Mouse (Mus musculus) ES-Bruce4 (cell line): ENCODE measurements at regions not wholly inside any gene's neighbourhood (a gene's known extent, or its start where the extent isn't known, plus 50 kb on each side); places are given as distances from the start of the nearest gene placed in this dataset.
A peak's percentile ranks its signal among the peaks of the same experiment; 100 is the strongest.

Experiments used
- H3K27ac ChIP-seq: 2 replicates; pipeline ENCODE4 v1.5.1; 2012; ENCODE audit warnings: low read length, inconsistent platforms; ENCODE audit not compliant: insufficient read depth
- H3K27me3 ChIP-seq: 2 replicates; pipeline ENCODE4 v1.6.1; 2012; ENCODE audit warnings: mild to moderate bottlenecking, low read length, inconsistent platforms; ENCODE audit not compliant: control insufficient read depth, poor library complexity, insufficient read depth, severe bottlenecking
- H3K36me3 ChIP-seq: 2 replicates; pipeline ENCODE4 v1.6.1; 2012; ENCODE audit warnings: inconsistent platforms, mild to moderate bottlenecking, low read length, moderate library complexity; ENCODE audit not compliant: control insufficient read depth, poor library complexity, insufficient read depth, severe bottlenecking
- H3K4me1 ChIP-seq: one replicate; pipeline ENCODE4 v1.8.1; 2011; ENCODE audit warnings: low read length; ENCODE audit not compliant: control insufficient read depth, insufficient read depth
- H3K4me3 ChIP-seq: 2 replicates; pipeline ENCODE4 v1.5.1; 2011; ENCODE audit warnings: low read depth, mild to moderate bottlenecking, low read length
- H3K9ac ChIP-seq: 2 replicates; pipeline ENCODE4 v1.6.1; 2012; ENCODE audit warnings: low read depth, mild to moderate bottlenecking, inconsistent platforms; ENCODE audit not compliant: poor library complexity, severe bottlenecking
- H3K9me3 ChIP-seq: replicated peaks from 2 replicates; pipeline ENCODE4 v1.6.1; 2012; ENCODE audit warnings: mild to moderate bottlenecking, low read length, inconsistent platforms; ENCODE audit not compliant: control insufficient read depth, poor library complexity, insufficient read depth, severe bottlenecking
- CTCF ChIP-seq: IDR thresholded peaks from one replicate; pipeline ENCODE4 v1.8.1; 2011; ENCODE audit warnings: low read depth, low read length
- EP300 ChIP-seq: IDR thresholded peaks from 2 replicates; pipeline ENCODE4 v1.6.1; 2011; ENCODE audit warnings: low read depth, low read length; ENCODE audit not compliant: insufficient read depth
- POLR2A ChIP-seq: IDR thresholded peaks from one replicate; pipeline ENCODE4 v1.8.1; 2011; ENCODE audit warnings: low read length; ENCODE audit not compliant: insufficient read depth

DNA sequence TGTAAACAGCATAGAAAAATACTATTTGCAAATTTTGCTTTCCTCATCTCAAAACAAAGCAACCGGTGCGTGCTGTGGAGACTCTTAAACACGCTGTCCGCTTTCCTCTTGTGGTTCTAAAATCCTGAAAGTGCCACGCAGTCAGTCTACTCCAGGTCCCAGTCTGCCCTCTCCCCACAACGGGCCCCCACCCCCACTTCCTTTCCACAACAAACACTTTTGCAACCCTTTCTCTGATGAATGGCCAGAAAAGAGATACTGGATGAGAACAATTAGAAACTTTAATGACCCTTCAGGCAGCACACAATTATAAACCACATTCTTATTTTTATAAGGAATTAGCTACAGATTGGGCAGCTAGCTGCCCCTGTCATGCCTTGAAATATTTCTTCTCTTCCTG, 111.1 kb upstream of the Ubash3b start:
- Histone ChIP-seq H3K9me3 (no peaks in the 10 kb centered on the region), H3K27ac (no peak overlapping the region), H3K4me3 (no peak overlapping the region), H3K36me3 (no peaks in the 10 kb centered on the region), H3K4me1 (no peaks in the 10 kb centered on the region), H3K9ac (no peak overlapping the region), H3K27me3 (no peaks in the 10 kb centered on the region)
- TF ChIP-seq CTCF (no peak), EP300 (no peak), POLR2A (no peak)

DNA sequence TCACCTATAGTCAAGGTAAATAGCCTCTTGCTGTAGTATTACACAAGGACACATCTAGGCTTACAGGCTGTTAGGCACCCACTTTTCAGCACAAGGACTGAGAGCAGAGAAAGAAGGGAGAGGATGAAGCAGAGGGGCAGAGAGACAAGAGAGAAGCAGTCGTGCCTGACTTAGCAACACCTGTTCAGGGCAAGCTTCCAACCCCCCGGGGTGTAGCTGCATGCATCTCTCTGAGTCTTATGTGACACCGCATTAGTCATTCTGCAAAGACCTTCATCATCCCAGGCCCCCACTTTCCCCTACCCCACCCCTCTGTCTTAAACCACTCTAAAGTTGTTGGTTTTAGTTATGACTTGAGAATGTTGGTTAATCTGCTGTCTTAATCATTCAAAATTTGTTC, 106.6 kb upstream of the Ubash3b start:
- no peaks in the 10 kb centered on the region for H3K4me1 ChIP-seq
- H3K36me3 ChIP-seq: no peaks in the 10 kb centered on the region
- no peak overlapping the region for H3K4me3 ChIP-seq
- no peak overlapping the region for H3K9ac ChIP-seq
- no peaks in the 10 kb centered on the region for H3K27me3 ChIP-seq
- no peaks in the 10 kb centered on the region for H3K9me3 ChIP-seq
- TF ChIP-seq CTCF: no peak
- no peak for TF ChIP-seq EP300
- TF ChIP-seq POLR2A: no peak
- no peak overlapping the region for H3K27ac ChIP-seq

DNA sequence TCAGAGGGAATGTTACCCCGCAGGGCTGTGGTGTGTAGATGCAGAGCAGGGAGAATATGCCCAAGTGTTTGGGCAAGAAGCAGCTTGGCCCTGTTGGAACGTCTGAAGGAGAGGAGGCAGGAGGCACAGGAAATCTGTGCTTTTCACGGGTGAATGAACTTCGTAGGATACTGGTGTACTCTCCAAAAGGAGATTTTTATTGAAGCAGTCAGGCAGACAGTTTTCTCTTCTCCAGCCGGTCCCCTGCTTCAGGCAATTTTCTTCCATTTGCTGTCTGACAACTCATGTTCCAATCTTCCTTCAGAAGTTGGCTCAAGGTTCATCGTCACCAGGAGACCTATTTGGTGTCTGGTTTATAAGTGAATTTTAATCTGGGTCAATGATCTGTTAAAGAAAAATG, 103.0 kb upstream of the Ubash3b start:
- no peaks in the 10 kb centered on the region for H3K9me3 ChIP-seq
- H3K36me3 ChIP-seq: no peaks in the 10 kb centered on the region
- TF ChIP-seq POLR2A: no peak
- no peak for TF ChIP-seq EP300
- TF ChIP-seq CTCF: no peak
- no peaks in the 10 kb centered on the region for H3K4me1 ChIP-seq
- H3K27me3 ChIP-seq: no peaks in the 10 kb centered on the region
- H3K9ac ChIP-seq: no peak overlapping the region
- no peak overlapping the region for H3K27ac ChIP-seq
- H3K4me3 ChIP-seq: no peak overlapping the region

DNA sequence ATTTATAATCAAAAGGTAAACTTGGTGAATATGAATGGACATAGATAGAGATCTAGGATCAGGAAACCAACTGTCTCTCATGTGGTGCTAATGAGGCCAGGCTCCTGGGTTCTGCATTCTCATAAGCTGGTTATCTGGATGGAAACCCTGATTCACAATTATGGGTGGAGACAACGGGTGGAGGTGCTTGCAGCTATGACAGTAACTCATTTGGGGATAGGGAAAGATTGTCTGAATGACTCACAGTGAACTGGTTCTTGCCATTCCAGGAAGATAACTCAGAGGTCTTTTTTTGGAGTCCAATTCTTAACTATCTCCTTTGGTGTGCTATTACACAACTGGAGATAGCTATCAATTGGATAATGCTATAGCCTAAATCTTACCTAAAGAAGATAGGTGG, 95.7 kb upstream of the Ubash3b start:
- H3K9me3 ChIP-seq: no peaks in the 10 kb centered on the region
- H3K36me3 ChIP-seq: no peaks in the 10 kb centered on the region
- no peak overlapping the region for H3K4me3 ChIP-seq
- no peak for TF ChIP-seq CTCF
- no peak for TF ChIP-seq EP300
- no peak for TF ChIP-seq POLR2A
- no peaks in the 10 kb centered on the region for H3K27me3 ChIP-seq
- no peaks in the 10 kb centered on the region for H3K4me1 ChIP-seq
- H3K27ac ChIP-seq: no peak overlapping the region
- H3K9ac ChIP-seq: no peak overlapping the region

DNA sequence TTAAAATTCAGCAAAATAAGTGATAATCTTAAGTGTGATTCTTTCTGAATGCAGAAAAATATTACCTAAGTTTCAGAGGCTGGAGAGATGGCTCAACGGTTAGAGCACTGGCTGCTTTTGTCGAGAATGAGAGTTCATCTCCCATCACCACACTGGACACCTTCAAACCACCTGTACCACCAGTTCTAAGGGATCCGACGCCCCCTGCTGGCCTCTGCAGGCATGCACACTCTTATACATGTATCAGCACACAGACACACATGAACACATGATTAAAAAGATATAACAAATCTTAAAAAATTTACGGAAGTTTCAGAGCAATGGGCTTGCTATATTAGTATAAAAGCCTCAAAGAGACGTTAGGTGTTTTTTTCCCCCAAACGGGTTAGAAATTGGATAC, 80.9 kb upstream of the Ubash3b start:
- TF ChIP-seq CTCF: peak; percentile 22
- TF ChIP-seq POLR2A: no peak

DNA sequence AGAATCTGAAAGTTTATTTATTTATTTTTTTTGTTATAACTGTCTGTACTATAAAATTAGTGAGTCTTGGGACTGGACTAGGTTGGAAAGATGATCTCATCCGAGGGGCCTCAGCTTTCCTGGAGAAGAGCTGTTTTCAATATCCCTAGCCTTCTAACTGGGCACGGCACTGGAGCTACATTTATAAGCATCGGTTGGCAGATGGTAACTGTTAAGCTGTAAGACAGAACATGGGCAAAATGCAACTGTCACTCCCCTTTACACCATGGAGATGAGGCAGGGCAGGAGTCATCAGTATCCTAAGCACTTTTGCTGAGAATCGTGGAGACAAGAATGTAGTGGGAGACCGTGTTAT, 77.6 kb upstream of the Ubash3b start:
- TF ChIP-seq EP300: no peak
- TF ChIP-seq POLR2A: no peak
- no peak for TF ChIP-seq CTCF
- Histone ChIP-seq H3K9ac (no peak overlapping the region), H3K9me3 (no peaks in the 10 kb centered on the region), H3K27me3 (no peaks in the 10 kb centered on the region), H3K4me1 (no peaks in the 10 kb centered on the region), H3K36me3 (no peaks in the 10 kb centered on the region), H3K4me3 (no peak overlapping the region), H3K27ac (no peak overlapping the region)

More for the DNA sequence above, 80.9 kb upstream of the Ubash3b start:
- Histone ChIP-seq H3K36me3 (no peaks in the 10 kb centered on the region), H3K27ac (no peak overlapping the region), H3K27me3 (no peaks in the 10 kb centered on the region), H3K9ac (no peak overlapping the region), H3K9me3 (no peaks in the 10 kb centered on the region), H3K4me3 (no peak overlapping the region), H3K4me1 (no peaks in the 10 kb centered on the region)
